Mouse (Mus musculus): ENCODE data around the gene Tdp1. TPM values are rescaled to one million over a fixed set of nuclear protein-coding genes. Genes with fewer than 3 reads are reported as not detected.

The Tdp1 gene
- polyA plus RNA-seq (2012; rRNA removed; ENCODE audit: low replicate concordance): 9.1 and 10.5 TPM in 2 replicates

DNA sequence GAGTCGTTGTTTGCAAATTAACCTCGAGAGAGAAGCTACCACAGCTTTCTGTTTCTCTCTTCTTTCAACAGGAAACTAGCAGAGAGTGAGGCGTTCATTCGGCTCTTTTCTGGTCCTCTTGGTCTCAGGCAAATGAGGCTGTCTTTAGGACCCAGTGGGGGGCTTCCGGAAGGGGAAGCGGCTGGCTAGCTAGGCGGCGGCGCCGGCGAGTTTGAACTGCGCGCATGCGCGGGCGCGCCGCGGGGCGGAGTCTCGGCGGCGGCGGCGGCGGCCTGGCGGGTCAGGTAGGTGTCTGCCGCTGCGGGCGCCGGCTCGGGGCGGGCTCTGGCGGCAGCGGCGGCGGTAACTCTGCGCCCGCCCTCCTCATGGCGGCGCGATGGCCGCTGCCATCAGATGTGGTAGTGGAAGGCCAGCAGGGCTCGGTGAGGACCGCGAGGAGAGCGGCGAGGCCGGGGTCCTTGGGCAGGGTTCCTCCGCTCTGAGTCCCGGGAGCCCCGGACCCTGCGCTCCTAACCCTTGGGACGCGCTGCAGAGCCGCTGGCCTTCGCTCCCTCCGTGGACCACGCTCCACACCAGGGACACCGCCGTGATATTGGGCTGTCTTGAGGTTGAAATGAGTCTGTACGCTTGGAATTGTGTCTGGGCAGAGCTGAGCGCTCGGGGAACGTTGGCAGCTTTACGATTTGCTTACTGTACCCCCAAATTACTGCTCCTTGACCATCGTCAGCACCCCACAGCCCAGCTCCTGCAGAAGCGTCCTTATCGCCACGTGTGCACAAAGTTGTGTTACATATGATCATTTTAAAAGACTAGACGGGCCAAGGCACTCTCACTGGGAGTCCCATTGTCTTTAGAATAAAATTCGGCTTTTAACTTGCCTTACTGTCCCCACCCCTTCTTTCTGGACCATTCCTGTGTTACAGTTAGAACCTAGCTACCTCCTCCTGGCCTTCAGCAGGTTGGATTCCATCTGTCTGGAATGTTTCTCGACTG, at the start of gene Tdp1, which contains the start of gene Efcab11:
Gene Tdp1, plus strand, starts transcription at position 249 of the 993 bp plus-strand sequence.
Gene Efcab11, minus strand, starts transcription at position 171 of the 993 bp plus-strand sequence.

DNA sequence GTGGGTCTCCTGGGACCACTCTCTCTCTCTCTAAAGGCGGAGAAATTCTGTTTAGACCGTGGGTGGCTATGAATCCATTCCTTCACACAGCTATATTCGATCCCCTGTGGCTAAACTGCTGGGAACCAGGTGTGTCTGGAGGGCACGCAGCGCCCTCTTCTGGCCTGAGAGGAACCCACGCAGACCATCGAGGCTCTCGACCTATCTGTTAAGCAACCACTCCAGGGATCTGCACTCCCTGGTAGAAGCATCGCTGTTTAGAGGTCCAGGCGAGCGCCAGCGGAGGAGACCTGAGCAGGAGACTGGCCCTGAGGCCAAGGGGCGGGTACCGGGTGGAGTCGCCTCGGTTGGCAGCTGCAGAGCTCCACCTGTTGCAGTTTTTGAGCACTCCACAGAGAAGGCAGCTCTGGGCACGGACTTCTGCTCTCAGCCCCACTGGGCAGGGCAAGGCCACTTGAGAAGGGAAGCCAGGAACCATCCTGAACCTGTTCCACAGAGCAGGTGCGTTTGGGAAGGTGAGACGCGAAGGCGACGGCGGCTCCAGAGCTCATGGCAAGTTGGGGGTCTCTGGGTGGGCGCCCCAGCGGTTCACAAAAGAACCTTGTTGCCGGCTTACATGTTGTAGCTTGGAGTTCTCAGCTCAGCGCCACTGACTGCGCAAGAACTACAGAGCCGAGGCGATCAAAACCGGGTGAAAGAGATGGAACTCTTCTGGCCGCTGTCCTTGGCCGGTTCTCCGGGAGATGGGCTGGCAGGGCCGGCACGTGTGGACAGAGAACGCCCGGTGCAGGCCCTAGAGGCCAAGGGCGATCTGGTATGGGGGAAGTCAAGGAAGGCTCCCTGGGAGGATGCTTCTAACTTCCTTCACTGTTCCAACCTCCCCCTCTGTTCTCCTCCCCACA, 80.2 kb downstream of the Tdp1 start, which contains the start of gene Kcnk13:
Gene Kcnk13, plus strand, starts transcription at position 199 of the 902 bp plus-strand sequence.

Other genes with a start within 250 kb of the Tdp1 start
- 0.13 and 0.25 TPM in 2 replicates for gene Efcab11, start 78 bp upstream of the Tdp1 start, polyA plus RNA-seq (2012; rRNA removed; ENCODE audit: low replicate concordance)
- gene Kcnk13, start 80.0 kb downstream of the Tdp1 start, polyA plus RNA-seq (2012; rRNA removed; ENCODE audit: low replicate concordance): 1.3 and 1.6 TPM in 2 replicates
- 19.7 and 38.4 TPM in 2 replicates for gene Psmc1, start 225.6 kb downstream of the Tdp1 start, polyA plus RNA-seq (2012; rRNA removed; ENCODE audit: low replicate concordance)

Measured in mammary gland, adult 2 months (tissue).